Mouse (Mus musculus): ENCODE measurements around the gene Vmn1r33.
"Not testable (repeated sequence)": the region's sequence is repeated elsewhere in the genome, so short reads cannot be mapped to it uniquely, and the experiment has no call there.

Gene Vmn1r33

GRCm38 (mm10) chr6:66618182-66618581, at the start of gene Vmn1r33:
Vmn1r33 (minus strand) TSS chr6:66618282.
- H3K4me1 ChIP-seq (replicated peaks; ENCODE audit: low read depth, low read length); H3K27me3 ChIP-seq (ENCODE audit: insufficient read depth, low read length); H3K36me3 ChIP-seq (ENCODE audit: insufficient read depth, low read length); H3K4me3 ChIP-seq (replicated peaks; ENCODE audit: low read length); H3K9me3 ChIP-seq (ENCODE audit: low read length): not testable (repeated sequence)

- no peaks in the 10 kb centered on the region for H3K36me3 ChIP-seq (ENCODE audit: insufficient read depth, low read length)
- TF ChIP-seq POU5F1 (IDR thresholded peaks at IDR 0.05; ENCODE audit: borderline replicate concordance, low read length) (no peak), CTCF (conservative IDR thresholded peaks at IDR 0.05; ENCODE audit: low read length) (no peak), NANOG (IDR thresholded peaks at IDR 0.05; ENCODE audit: borderline replicate concordance, low read length) (no peak)
- H3K4me1 ChIP-seq (replicated peaks; ENCODE audit: low read depth, low read length): no peaks in the 10 kb centered on the region
- no peak within 1 kb of the TSS for H3K4me3 ChIP-seq (replicated peaks; ENCODE audit: low read length)
- no peaks in the 10 kb centered on the region for H3K27me3 ChIP-seq (ENCODE audit: insufficient read depth, low read length)
- no peaks in the 10 kb centered on the region for H3K9me3 ChIP-seq (ENCODE audit: low read length)
These were observed 25.7 kb upstream of the Vmn1r33 start, which contains the start of gene Vmn1r34 for GRCm38 (mm10) chr6:66643779-66644178. Vmn1r34 (minus strand) TSS chr6:66643879.

- no peak overlapping the region for H3K4me3 ChIP-seq (replicated peaks; ENCODE audit: low read length)
- TF ChIP-seq NANOG (IDR thresholded peaks at IDR 0.05; ENCODE audit: borderline replicate concordance, low read length) (no peak), CTCF (conservative IDR thresholded peaks at IDR 0.05; ENCODE audit: low read length) (no peak), POU5F1 (IDR thresholded peaks at IDR 0.05; ENCODE audit: borderline replicate concordance, low read length) (no peak)
- H3K27me3 ChIP-seq (ENCODE audit: insufficient read depth, low read length): no peaks in the 10 kb centered on the region
- peaks cover 12% of the 10 kb centered on the region for H3K9me3 ChIP-seq (ENCODE audit: low read length)
- no peaks in the 10 kb centered on the region for H3K4me1 ChIP-seq (replicated peaks; ENCODE audit: low read depth, low read length)
- H3K36me3 ChIP-seq (ENCODE audit: insufficient read depth, low read length): no peaks in the 10 kb centered on the region
These were observed 22.3 kb downstream of the Vmn1r33 start for GRCm38 (mm10) chr6:66595804-66596203.

All from E14TG2a.4 (cell line).